Mouse (Mus musculus) lung, postnatal 0 days (tissue): ENCODE results near the gene Xpr1. TPM values are rescaled to one million over a fixed set of nuclear protein-coding genes. Genes with fewer than 3 reads are reported as not detected.

Source experiments
- ATAC-seq: fragments of 200-750 bp; cut with Nextera tagmentation; 2 replicates; pipeline ENCODE4 v1.8.0; 2017; ENCODE audit warnings: moderate library complexity
- DNase-seq: peaks from one replicate; pipeline ENCODE4 v3.0.0-alpha.2; 2016; ENCODE audit warnings: low spot score
- H3K27ac ChIP-seq: fragments of 300-500 bp; sonication (generic); 2 replicates; pipeline ENCODE4 v1.5.1; 2014; ENCODE audit warnings: antibody characterized with exemption, mild to moderate bottlenecking, low read length, mixed read lengths
- H3K27me3 ChIP-seq: fragments of 300-500 bp; sonication (generic); replicated peaks from 2 replicates; pipeline ENCODE4 v1.6.1; 2014; ENCODE audit warnings: low read length, mixed read lengths; ENCODE audit not compliant: insufficient read depth
- H3K36me3 ChIP-seq: fragments of 300-500 bp; sonication (generic); 2 replicates; pipeline ENCODE4 v1.6.1; 2014; ENCODE audit warnings: low read length, mixed read lengths; ENCODE audit not compliant: insufficient read depth
- H3K4me1 ChIP-seq: fragments of 300-500 bp; sonication (generic); 2 replicates; pipeline ENCODE4 v1.6.1; 2014; ENCODE audit warnings: antibody characterized with exemption, low read depth, low read length, mixed read lengths; ENCODE audit not compliant: insufficient read depth
- H3K4me2 ChIP-seq: fragments of 300-500 bp; sonication (generic); replicated peaks from 2 replicates; pipeline ENCODE4 v1.6.1; 2014; ENCODE audit warnings: low read depth, mild to moderate bottlenecking, low read length, moderate library complexity, mixed read lengths
- H3K4me3 ChIP-seq: fragments of 300-500 bp; sonication (generic); 2 replicates; pipeline ENCODE4 v1.5.1; 2014; ENCODE audit warnings: low read depth, low read length
- H3K9ac ChIP-seq: fragments of 300-500 bp; sonication (generic); replicated peaks from 2 replicates; pipeline ENCODE4 v1.6.1; 2014; ENCODE audit warnings: low read depth, mild to moderate bottlenecking
- H3K9me3 ChIP-seq: fragments of 300-500 bp; sonication (generic); 2 replicates; pipeline ENCODE4 v1.6.1; 2016; ENCODE audit warnings: low read length, mixed read lengths
- CTCF ChIP-seq: IDR thresholded peaks from 2 replicates; pipeline ENCODE4 v1.5.1; 2016; ENCODE audit warnings: antibody characterized with exemption, mild to moderate bottlenecking
- EP300 ChIP-seq: IDR thresholded peaks from 2 replicates; pipeline ENCODE4 v1.6.1; 2016; ENCODE audit warnings: antibody characterized with exemption, mild to moderate bottlenecking, control low read depth
- WGBS: fragments of 180-500 bp; shearing (Covaris S2); extraction: QIAGEN DNeasy Blood & Tissue Kit; methylation state at CpG from one replicate; pipeline ENCODE4 v1.1.7; 2014; 5-methylcytosine and 5-hydroxymethylcytosine counted together
- polyA plus RNA-seq: library from polyadenylated mRNA; unstranded; fragments of >200 nt; fragmentation: Nextera tagmentation; extraction: Ambion mirVana; gene quantifications from 2 replicates; pipeline ENCODE4 v1.2.1, GENCODE M21; 2015

Gene Xpr1
- polyA plus RNA-seq, 1 experiment from 2014 or later: 5.8 TPM

- 48% methylated on average over 4 of the region's 4 CpGs for WGBS
These were observed 1.8 kb downstream of the Xpr1 start for GRCm38 (mm10) chr1:155415421-155415820.

GRCm38 (mm10) chr1:155412705-155413104, 4.5 kb downstream of the Xpr1 start:
- Histone ChIP-seq H3K4me3 (no peak overlapping the region), H3K9ac (no peak overlapping the region), H3K36me3 (no peaks in the 10 kb centered on the region), H3K4me2 (no peak overlapping the region), H3K27me3 (no peaks in the 10 kb centered on the region), H3K4me1 (no peaks in the 10 kb centered on the region), H3K9me3 (no peaks in the 10 kb centered on the region), H3K27ac (no peak overlapping the region)
- TF ChIP-seq EP300: no peak
- no peak for TF ChIP-seq CTCF
- no peak for ATAC-seq
- peak; percentile 14 for DNase-seq
- 77% methylated on average over 2 of the region's 2 CpGs for whole genome bisulfite sequencing

More at GRCm38 (mm10) chr1:155415421-155415820, 1.8 kb downstream of the Xpr1 start:
- Histone ChIP-seq H3K4me2 (no peak overlapping the region), H3K27me3 (no peaks in the 10 kb centered on the region), H3K27ac (no peak overlapping the region), H3K9me3 (no peaks in the 10 kb centered on the region), H3K9ac (no peak overlapping the region), H3K36me3 (no peaks in the 10 kb centered on the region), H3K4me3 (no peak overlapping the region), H3K4me1 (no peaks in the 10 kb centered on the region)
- no peak for ATAC-seq
- DNase-seq: no peak
- TF ChIP-seq EP300 (no peak), CTCF (no peak)

GRCm38 (mm10) chr1:155408577-155408966, 8.6 kb downstream of the Xpr1 start:
- Histone ChIP-seq H3K9ac (no peak overlapping the region), H3K4me2 (no peak overlapping the region), H3K4me1 (no peaks in the 10 kb centered on the region), H3K4me3 (no peak overlapping the region), H3K27me3 (no peaks in the 10 kb centered on the region), H3K9me3 (no peaks in the 10 kb centered on the region), H3K36me3 (no peaks in the 10 kb centered on the region), H3K27ac (no peak overlapping the region)
- ATAC-seq: no peak
- TF ChIP-seq EP300 (no peak), CTCF (no peak)
- WGBS: 75% methylated on average over 2 of the region's 2 CpGs
- no peak for DNase-seq

GRCm38 (mm10) chr1:155407697-155408576, 9.3 kb downstream of the Xpr1 start:
- 72% methylated on average over 11 of the region's 11 CpGs for WGBS
- no peak overlapping the region for H3K27ac ChIP-seq

GRCm38 (mm10) chr1:155400056-155400455, 17.2 kb downstream of the Xpr1 start:
- no peaks in the 10 kb centered on the region for H3K4me1 ChIP-seq
- no peak overlapping the region for H3K4me3 ChIP-seq
- no peaks in the 10 kb centered on the region for H3K27me3 ChIP-seq
- no peak overlapping the region for H3K4me2 ChIP-seq
- no peak overlapping the region for H3K27ac ChIP-seq
- no peak overlapping the region for H3K9ac ChIP-seq
- DNase-seq (no peak), ATAC-seq (no peak)
- TF ChIP-seq EP300 (no peak), CTCF (no peak)
- WGBS: 86% methylated on average over 4 of the region's 4 CpGs
- H3K36me3 ChIP-seq: no peaks in the 10 kb centered on the region
- no peaks in the 10 kb centered on the region for H3K9me3 ChIP-seq

More at GRCm38 (mm10) chr1:155407697-155408576, 9.3 kb downstream of the Xpr1 start:
- ATAC-seq (no peak), DNase-seq (no peak)
- H3K9ac ChIP-seq: no peak overlapping the region
- TF ChIP-seq EP300: no peak
- TF ChIP-seq CTCF: no peak
- H3K4me1 ChIP-seq: no peaks in the 10 kb centered on the region
- H3K4me3 ChIP-seq: no peak overlapping the region
- no peaks in the 10 kb centered on the region for H3K36me3 ChIP-seq
- H3K27me3 ChIP-seq: no peaks in the 10 kb centered on the region
- no peaks in the 10 kb centered on the region for H3K9me3 ChIP-seq
- no peak overlapping the region for H3K4me2 ChIP-seq

- H3K9me3 ChIP-seq: no peaks in the 10 kb centered on the region
- TF ChIP-seq CTCF (no peak), EP300 (no peak)
- no peaks in the 10 kb centered on the region for H3K27me3 ChIP-seq
- DNase-seq: no peak
- 74% methylated on average over 6 of the region's 6 CpGs for WGBS
- no peak for ATAC-seq
- no peak overlapping the region for H3K9ac ChIP-seq
- no peak overlapping the region for H3K4me2 ChIP-seq
- H3K27ac ChIP-seq: no peak overlapping the region
- H3K4me3 ChIP-seq: no peak overlapping the region
- H3K4me1 ChIP-seq: no peaks in the 10 kb centered on the region
- H3K36me3 ChIP-seq: no peaks in the 10 kb centered on the region
These were observed 22.4 kb downstream of the Xpr1 start for GRCm38 (mm10) chr1:155394829-155395228.
